Mouse (Mus musculus) intestine, postnatal 0 days (tissue): Measurements from ENCODE around the gene Gm49373. TPM values are rescaled to one million over a fixed set of nuclear protein-coding genes. Genes with fewer than 3 reads are reported as not detected.

Experiments
- ATAC-seq: fragments of 200-750 bp; cut with Nextera tagmentation; 2 replicates; pipeline ENCODE4 v1.8.0; 2017; ENCODE audit warnings: mild to moderate bottlenecking, moderate TSS enrichment, moderate library complexity
- H3K27ac ChIP-seq: fragments of 300-500 bp; sonication (generic); 2 replicates; pipeline ENCODE4 v1.5.1; 2014; ENCODE audit warnings: mild to moderate bottlenecking, low read depth, low read length, moderate library complexity
- H3K27me3 ChIP-seq: fragments of 300-500 bp; sonication (generic); replicated peaks from 2 replicates; pipeline ENCODE4 v1.6.1; 2014; ENCODE audit warnings: low read length, mixed read lengths; ENCODE audit not compliant: control insufficient read depth, insufficient read depth
- H3K36me3 ChIP-seq: fragments of 300-500 bp; sonication (generic); 2 replicates; pipeline ENCODE4 v1.6.1; 2014; ENCODE audit warnings: mild to moderate bottlenecking, moderate library complexity; ENCODE audit not compliant: control insufficient read depth, insufficient read depth
- H3K4me1 ChIP-seq: fragments of 300-500 bp; sonication (generic); replicated peaks from 2 replicates; pipeline ENCODE4 v1.6.1; 2014; ENCODE audit warnings: antibody characterized with exemption, low read length, mixed read lengths; ENCODE audit not compliant: control insufficient read depth, insufficient read depth
- H3K4me2 ChIP-seq: fragments of 300-500 bp; sonication (generic); replicated peaks from 2 replicates; pipeline ENCODE4 v1.6.1; 2014; ENCODE audit warnings: low read depth, mild to moderate bottlenecking, moderate library complexity
- H3K4me3 ChIP-seq: fragments of 300-500 bp; sonication (generic); 2 replicates; pipeline ENCODE4 v1.5.1; 2014; ENCODE audit warnings: low read depth, low read length
- H3K9ac ChIP-seq: fragments of 300-500 bp; sonication (generic); 2 replicates; pipeline ENCODE4 v1.6.1; 2014; ENCODE audit warnings: mild to moderate bottlenecking, low read depth, low read length
- H3K9me3 ChIP-seq: fragments of 300-500 bp; sonication (generic); 2 replicates; pipeline ENCODE4 v1.6.1; 2016; ENCODE audit warnings: mixed run types; ENCODE audit not compliant: control insufficient read depth
- CTCF ChIP-seq: sonication (generic); IDR thresholded peaks from 2 replicates; pipeline ENCODE4 v1.5.1; 2016; ENCODE audit warnings: low read depth, mild to moderate bottlenecking, control low read depth, antibody characterized with exemption, moderate library complexity
- WGBS: fragments of 180-500 bp; shearing (Covaris S2); extraction: QIAGEN DNeasy Blood & Tissue Kit; methylation state at CpG from one replicate; pipeline ENCODE4 v1.1.7; 2014; 5-methylcytosine and 5-hydroxymethylcytosine counted together
- polyA plus RNA-seq: library from polyadenylated mRNA; unstranded; fragments of >200 nt; fragmentation: Nextera tagmentation; extraction: Ambion mirVana; gene quantifications from 2 replicates; pipeline ENCODE4 v1.2.1, GENCODE M21; 2015

Gene Gm49373
- polyA plus RNA-seq, 1 experiment from 2014 or later = 0.13 TPM

DNA sequence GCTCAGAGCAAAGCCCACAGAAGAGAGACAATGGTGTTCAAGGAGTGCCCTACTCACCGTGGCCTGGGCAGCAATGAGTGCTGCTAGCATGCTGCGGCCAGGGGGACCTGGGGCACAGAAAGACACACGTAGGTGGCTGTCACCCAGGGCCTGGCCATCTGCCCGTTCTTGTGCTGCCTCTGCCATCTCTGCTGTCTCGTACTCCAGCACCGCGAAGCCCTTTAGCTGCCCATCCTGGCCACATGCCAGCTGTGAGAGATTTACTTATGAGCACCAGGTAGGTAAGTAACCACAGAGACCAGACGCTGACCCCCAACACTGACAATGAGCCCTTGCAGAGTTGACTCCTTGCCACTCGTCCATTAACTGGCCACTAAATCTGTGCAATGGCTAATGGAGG, 8.2 kb upstream of the Gm49373 start:
- TF ChIP-seq CTCF = no peak
- no peak overlapping the region for H3K27ac ChIP-seq
- no peaks in the 10 kb centered on the region for H3K9me3 ChIP-seq
- no peak overlapping the region for H3K9ac ChIP-seq
- H3K27me3 ChIP-seq = no peaks in the 10 kb centered on the region
- H3K36me3 ChIP-seq = peaks cover 83% of the 10 kb centered on the region
- H3K4me2 ChIP-seq = no peak overlapping the region
- ATAC-seq = no peak
- H3K4me1 ChIP-seq = no peaks in the 10 kb centered on the region
- no peak overlapping the region for H3K4me3 ChIP-seq
- WGBS = 91% methylated on average over 9 of the region's 9 CpGs

DNA sequence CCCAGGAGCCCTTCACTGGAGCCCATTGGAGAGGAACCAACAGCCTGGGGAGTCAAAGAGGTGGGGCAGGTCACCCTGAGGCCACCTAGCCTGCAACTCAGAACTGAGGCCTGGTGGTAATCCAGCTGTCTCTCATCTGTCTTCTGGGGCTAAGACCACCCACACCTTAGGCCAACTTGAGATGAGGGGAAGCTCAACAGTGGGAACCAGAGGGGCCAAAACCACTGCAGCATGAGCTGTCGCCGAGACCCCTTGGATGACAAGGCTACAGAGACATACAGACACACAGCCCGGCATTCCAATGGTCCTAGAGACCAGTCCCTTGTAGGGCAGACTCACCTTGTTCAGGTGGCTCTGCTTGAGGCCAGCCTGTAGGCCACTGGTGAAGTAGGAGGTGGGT, 2.7 kb upstream of the Gm49373 start:
- Histone ChIP-seq H3K36me3 (peaks cover 59% of the 10 kb centered on the region), H3K27ac (no peak overlapping the region)

DNA sequence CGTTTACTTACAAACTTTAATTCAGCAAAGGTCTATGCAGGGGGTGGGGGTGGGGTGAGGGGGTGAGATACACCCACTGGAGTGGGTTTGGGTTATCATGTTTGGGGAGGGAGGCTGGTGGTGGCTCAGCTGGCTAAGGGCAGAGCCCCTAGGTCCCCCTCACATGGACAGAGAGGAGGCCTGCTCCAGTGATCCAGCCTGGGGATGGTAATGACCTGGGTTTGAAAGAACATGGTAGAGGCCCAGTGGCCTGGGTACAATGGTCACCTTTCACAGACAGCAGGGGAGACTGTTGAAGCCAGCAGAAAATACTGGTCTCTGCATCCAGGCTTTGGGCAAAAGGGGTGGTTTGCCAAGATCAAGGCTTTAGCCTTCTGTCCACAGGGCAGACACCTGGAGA, 1.3 kb upstream of the Gm49373 start:
- H3K27me3 ChIP-seq = no peaks in the 10 kb centered on the region
- no peak for TF ChIP-seq CTCF
- no peak overlapping the region for H3K4me3 ChIP-seq
- H3K9ac ChIP-seq = no peak overlapping the region
- no peaks in the 10 kb centered on the region for H3K4me1 ChIP-seq
- peak overlapping the region; percentile 29; the same call in 1 of the 2 replicates for H3K27ac ChIP-seq
- no peaks in the 10 kb centered on the region for H3K9me3 ChIP-seq
- ATAC-seq = no peak
- H3K4me2 ChIP-seq = peak overlapping the region; percentile 86
- WGBS = 78% methylated on average over 1 of the region's 1 CpGs
- peaks cover 48% of the 10 kb centered on the region for H3K36me3 ChIP-seq

More for the DNA sequence above, 2.7 kb upstream of the Gm49373 start:
- TF ChIP-seq CTCF = no peak
- WGBS = 81% methylated on average over 3 of the region's 3 CpGs
- no peak overlapping the region for H3K4me2 ChIP-seq
- H3K9ac ChIP-seq = no peak overlapping the region
- no peak for ATAC-seq
- no peak overlapping the region for H3K4me3 ChIP-seq
- no peaks in the 10 kb centered on the region for H3K4me1 ChIP-seq
- H3K9me3 ChIP-seq = no peaks in the 10 kb centered on the region
- H3K27me3 ChIP-seq = no peaks in the 10 kb centered on the region

DNA sequence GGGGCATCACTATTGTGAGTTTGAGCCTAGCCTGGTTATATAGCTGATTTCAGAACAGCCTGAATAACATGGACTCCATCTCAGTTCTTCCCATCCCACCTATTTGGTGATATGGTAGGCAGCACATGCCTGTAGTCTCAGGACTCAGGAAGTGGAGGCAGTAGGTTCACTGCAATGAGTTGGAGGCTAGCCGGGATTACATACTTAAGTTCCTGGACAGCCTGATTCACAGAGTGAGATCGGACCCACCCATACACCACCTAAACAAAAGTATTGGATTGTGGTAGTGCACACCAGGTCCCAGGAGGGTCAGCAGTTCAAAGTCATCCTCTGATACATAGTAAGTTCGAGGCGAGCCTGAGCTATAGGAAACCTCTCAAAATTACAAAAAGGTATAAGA, 255 bp downstream of the Gm49373 start:
- H3K4me3 ChIP-seq = peak overlapping the region; percentile 57
- peak overlapping the region; percentile 86 for H3K4me2 ChIP-seq
- 6% methylated on average over 4 of the region's 4 CpGs for WGBS
- no peaks in the 10 kb centered on the region for H3K4me1 ChIP-seq
- peak; percentile 17 for ATAC-seq
- no peaks in the 10 kb centered on the region for H3K9me3 ChIP-seq
- peak overlapping the region; percentile 52 for H3K9ac ChIP-seq
- TF ChIP-seq CTCF = no peak
- H3K36me3 ChIP-seq = peaks cover 37% of the 10 kb centered on the region
- H3K27ac ChIP-seq = peak overlapping the region; percentile 29; the same call in 1 of the 2 replicates
- H3K27me3 ChIP-seq = no peaks in the 10 kb centered on the region

DNA sequence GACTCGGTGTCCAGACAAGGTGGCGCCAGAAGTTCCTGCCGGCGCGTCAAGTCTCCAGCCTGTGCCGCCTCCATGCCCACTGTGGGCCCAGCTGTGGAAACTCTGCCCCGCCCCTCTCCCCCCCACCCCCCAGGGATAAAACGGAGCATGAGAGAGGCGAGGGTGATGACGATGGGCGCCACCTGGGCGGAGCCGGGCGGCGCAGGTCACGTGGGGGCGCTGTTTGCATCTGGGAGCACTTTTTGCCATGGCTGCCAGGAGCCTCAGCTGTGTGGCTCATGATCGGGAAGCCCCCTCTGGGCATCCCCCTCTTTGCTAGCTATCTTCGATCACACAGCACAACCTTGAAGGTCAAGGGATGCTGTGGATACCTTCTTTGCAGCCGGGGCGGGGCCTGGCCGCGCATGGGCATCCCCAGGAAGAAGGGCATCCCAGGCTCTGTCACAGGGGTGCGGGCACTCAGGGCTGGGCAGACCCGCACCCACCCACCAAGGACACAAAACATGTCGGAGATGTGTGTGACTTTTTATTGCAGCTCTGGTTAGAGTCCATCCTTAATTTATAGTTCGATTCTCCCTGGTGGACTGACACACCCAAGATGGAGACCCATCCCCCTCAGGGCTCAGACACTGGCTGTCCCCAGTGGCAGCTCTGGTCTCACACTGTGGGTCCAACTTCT, 5.8 kb downstream of the Gm49373 start, which contains the start of gene Zglp1:
Gene Zglp1 (minus strand): TSS at position 88 of the 679 bp plus-strand sequence.
- Histone ChIP-seq H3K4me3 (no peak within 1 kb of the TSS), H3K4me1 (no peaks in the 10 kb centered on the region), H3K4me2 (no peak within 1 kb of the TSS), H3K27ac (no peak within 1 kb of the TSS), H3K9ac (no peak within 1 kb of the TSS), H3K27me3 (no peaks in the 10 kb centered on the region), H3K9me3 (no peaks in the 10 kb centered on the region), H3K36me3 (peaks cover 27% of the 10 kb centered on the region)
- no peak for TF ChIP-seq CTCF
- 86% methylated on average over 27 of the region's 27 CpGs for WGBS
- ATAC-seq = no peak

DNA sequence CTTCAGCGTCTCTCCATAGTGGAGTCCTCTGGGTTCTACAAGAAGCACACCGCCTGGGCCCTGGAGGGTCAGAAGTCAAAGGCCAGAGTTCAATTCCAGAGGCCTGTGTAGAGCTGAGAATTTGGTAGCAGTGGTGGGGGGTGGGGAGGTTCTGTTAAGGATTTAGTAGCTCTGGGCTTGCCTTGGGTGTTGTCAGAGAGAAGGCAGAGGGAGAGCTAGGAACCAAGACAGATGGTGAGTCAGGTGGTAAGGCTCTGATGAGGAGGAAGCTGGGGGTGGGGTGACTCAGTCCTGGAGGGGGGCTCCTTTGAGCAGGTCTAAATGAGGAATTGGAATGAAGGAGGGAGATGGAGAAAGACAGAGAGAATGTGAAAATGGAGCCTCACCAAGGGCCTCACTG, 10.0 kb downstream of the Gm49373 start:
- Histone ChIP-seq H3K27me3 (no peaks in the 10 kb centered on the region), H3K4me2 (no peak overlapping the region), H3K4me3 (no peak overlapping the region), H3K27ac (no peak overlapping the region), H3K9me3 (no peaks in the 10 kb centered on the region), H3K4me1 (no peaks in the 10 kb centered on the region), H3K36me3 (peaks cover 22% of the 10 kb centered on the region), H3K9ac (no peak overlapping the region)
- no peak for ATAC-seq
- WGBS = 89% methylated on average over 2 of the region's 2 CpGs
- no peak for TF ChIP-seq CTCF
